Mouse (Mus musculus): Measurements from ENCODE around the gene Bcar3. TPM values are rescaled to one million over a fixed set of nuclear protein-coding genes. Genes with fewer than 3 reads are reported as not detected.
"Not testable (repeated sequence)": the region's sequence is repeated elsewhere in the genome, so short reads cannot be mapped to it uniquely, and the experiment has no call there.

The Bcar3 gene
- total RNA-seq, 2 experiments from 2014 or later, result 6.1 to 7.0 TPM

- no peak for DNase-seq (ENCODE audit: low spot score in 2 of 2)
Observed at GRCm38 (mm10) chr3:122378634-122379033, 84.7 kb downstream of the Bcar3 start.

- DNase-seq (ENCODE audit: low spot score in 2 of 2), result no peak
Observed at GRCm38 (mm10) chr3:122380776-122381175, 86.8 kb downstream of the Bcar3 start.

- DNase-seq (ENCODE audit: low spot score in 2 of 2), result no peak
Observed at GRCm38 (mm10) chr3:122381591-122381990, 87.7 kb downstream of the Bcar3 start.

DNA sequence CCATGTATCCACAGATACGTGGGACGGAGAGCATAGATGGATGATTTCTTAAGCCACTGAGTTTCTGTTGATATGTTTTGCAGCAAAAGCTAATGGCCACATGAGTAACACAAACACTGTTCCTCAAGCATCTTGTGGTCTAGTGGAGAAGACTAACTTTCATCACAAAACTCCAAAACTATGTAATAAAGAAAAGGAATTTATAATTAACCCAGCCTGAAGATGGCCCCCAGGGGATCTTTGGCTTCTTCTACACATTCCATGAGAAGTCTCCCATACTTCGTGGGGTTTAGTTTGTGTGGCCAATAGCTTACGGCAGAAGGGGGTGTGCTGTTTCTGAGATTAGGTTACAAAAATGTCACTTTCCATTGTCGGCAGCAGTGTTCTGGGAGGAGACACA, 92.5 kb downstream of the Bcar3 start:
- no peak for DNase-seq (ENCODE audit: low spot score in 2 of 2)

DNA sequence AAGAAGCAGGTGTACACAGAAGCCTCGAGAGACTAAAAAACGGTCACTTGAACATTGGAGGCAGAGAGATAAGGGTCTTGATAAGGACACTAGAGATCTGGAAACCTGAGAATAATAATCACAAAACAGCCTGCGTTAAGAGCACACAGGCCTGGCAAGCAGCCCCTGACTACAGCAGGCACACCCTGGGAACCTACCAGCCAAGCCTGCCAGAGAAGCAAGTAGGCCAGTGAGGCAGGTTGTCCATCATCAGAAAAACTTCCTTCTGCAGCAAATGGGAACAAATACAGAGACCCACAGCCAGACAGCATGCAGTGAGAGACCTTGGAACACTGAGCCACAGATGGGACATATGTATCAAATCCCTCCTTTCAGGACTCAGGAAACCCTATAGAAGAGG, 93.8 kb downstream of the Bcar3 start:
- no peak for DNase-seq (ENCODE audit: low spot score in 2 of 2)

DNA sequence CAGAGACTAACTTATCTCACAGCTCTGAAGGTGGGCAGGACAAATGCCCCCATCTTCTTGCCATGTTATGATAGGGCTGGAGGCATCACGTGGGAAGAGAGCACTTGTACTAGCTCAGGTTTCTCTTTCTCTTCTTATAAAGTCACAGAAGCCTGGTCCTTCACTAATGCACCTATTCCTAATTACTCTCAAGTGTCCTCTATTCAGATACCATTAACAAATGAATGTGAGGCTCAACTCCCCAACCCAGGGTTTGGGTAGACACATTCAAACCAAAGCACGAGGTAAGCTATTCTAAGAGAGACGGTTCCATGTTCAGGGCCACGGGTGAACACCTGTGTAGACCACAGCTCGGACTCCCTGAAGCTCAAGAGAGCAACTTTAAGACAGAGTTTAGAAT, 96.0 kb downstream of the Bcar3 start:
- DNase-seq (ENCODE audit: low spot score in 2 of 2), result no peak

GRCm38 (mm10) chr3:122391098-122391497, 97.2 kb downstream of the Bcar3 start:
- DNase-seq (ENCODE audit: low spot score in 2 of 2), result no peak

DNA sequence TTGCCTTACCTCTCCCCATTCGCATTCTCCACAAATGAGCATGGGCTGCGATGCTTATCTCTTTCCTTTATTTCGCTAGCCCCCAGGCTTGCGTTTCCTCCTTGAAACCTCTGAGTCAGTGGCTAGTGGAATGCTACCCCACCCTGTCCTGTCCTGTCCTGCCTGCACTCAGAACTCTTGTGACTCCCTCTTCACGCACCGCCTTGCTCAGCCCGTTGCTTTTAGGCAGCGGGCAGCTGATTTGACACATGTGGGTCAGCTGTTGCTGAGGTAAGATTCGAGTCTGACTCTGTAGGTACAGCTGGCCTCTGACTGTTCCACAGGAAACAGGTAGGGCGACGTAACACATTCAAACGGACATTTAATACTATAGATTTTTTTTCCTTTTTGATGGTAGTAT, 97.9 kb downstream of the Bcar3 start:
- no peak for DNase-seq (ENCODE audit: low spot score in 2 of 2)

DNA sequence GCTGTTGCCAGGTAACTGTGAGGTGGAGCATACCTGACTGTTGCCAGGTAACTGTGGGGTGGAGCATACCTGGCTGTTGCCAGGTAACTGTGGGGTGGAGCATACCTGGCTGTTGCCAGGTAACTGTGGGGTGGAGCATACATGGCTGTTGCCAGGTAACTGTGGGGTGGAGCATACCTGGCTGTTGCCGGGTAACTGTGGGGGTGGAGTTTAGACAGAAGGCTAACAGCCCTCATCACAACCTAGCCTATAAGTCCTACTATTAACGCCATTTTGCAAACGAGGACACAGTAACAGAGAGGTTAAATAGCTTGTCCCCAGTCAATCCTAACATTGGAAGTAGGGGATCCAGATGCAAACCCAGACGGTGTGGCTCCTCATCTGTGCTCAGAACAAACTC, 99.5 kb downstream of the Bcar3 start:
- not testable (repeated sequence) for DNase-seq (ENCODE audit: low spot score in 2 of 2)

- DNase-seq (ENCODE audit: low spot score in 2 of 2), result no peak
Observed at GRCm38 (mm10) chr3:122393836-122394374, 100.0 kb downstream of the Bcar3 start.

- DNase-seq (ENCODE audit: low spot score in 2 of 2), result no peak
Observed at GRCm38 (mm10) chr3:122396957-122397356, 103.0 kb downstream of the Bcar3 start.

DNA sequence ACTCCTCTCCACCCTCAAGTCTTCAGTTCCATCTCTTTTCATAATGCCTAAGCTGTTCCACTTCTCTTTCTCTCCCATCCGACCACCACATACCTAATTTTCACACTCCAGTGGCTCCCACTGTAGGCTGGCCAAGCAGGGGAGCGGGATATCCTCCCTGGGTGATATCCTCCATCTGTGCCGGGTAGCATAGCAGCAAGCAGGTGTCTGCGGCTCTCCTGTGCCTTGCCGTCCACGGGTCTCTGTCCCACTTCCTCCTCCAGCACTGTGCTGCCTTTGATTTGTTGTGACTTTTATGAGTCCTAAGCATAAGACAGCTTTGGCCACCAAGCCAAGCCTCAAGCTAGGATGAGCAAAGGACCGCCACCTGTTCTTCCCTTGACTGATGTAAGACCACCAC, 103.5 kb downstream of the Bcar3 start:
- DNase-seq (ENCODE audit: low spot score in 2 of 2), result no peak

GRCm38 (mm10) chr3:122401011-122401410, 107.1 kb downstream of the Bcar3 start:
- DNase-seq (ENCODE audit: low spot score in 2 of 2), result no peak

- DNase-seq (ENCODE audit: low spot score in 2 of 2), result no peak
Observed at GRCm38 (mm10) chr3:122402143-122402542, 108.2 kb downstream of the Bcar3 start.

DNA sequence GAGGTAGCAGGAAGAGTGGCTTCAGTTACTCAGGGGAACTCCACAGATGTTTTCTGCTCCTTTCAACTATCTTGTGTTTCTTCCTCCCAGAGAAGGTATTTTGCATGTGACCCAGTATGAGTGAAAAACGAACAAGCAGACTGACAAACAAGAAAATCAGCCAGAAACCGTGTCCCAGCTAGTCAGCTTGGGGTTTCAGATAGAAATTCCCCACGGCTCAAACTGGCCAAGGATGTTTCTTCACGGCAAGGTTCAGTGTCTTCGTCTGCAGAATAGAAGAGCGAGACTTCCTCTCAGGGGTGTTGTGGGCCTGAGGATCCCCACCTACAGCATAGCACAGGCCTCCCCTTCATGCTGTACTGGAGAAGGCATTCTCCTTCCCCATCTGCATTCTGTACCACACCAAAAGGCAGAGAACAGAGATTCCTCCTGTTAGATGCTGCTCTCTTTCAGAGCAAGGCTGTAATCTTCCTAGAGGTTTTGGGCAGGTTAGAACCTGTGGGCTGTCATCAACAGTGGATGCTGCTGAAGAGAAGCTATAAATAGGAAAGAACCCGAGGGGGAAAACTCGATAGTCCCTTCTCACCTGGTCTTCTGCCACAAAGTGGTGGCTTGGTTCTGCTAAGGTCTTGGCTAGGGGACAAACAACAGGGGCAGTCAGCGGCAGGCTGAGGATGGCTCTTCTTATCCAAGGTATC, 110.1 kb downstream of the Bcar3 start:
- DNase-seq (ENCODE audit: low spot score in 2 of 2), result no peak

- DNase-seq (ENCODE audit: low spot score in 2 of 2), result no peak
Observed at GRCm38 (mm10) chr3:122405203-122405956, 111.4 kb downstream of the Bcar3 start.

DNA sequence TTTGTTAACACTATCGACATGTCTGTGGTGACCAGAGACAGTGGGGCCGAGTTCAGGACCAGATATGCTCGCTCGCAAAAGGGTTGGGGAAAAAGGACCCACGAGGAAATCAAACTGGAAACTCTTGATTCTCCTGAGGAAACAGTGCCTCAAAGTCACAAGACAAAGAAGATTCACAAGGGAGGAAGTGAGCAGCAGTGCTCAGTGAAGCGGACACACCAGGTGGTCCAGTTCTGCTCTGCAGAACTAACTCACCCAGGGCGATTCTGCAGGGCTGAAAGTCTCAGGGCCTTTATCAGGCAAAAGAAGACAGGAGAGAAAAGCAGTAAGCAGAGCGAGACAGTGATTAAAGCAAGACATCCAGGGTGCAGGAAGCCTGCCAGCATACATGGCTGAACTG, 112.5 kb downstream of the Bcar3 start:
- no peak for DNase-seq (ENCODE audit: low spot score in 2 of 2)

DNA sequence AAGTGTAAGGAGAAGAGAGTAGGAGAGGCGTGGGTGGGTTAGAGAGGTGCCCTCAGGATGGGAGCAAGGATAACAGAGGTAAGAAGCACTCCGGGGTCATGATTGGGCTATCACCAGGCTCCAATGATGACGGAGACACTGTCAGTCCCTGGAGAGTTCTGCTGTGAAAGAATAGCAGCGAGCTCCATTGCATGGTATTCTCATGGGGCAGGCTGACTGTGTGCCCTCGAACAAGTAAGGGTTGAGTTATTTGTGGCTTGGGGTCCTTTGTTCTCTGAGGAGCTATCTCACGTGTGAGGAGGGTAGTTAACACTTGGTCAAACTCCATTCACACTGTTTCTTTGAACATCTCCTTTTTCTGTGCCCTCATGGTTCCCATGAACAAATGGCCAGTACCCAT, 113.8 kb downstream of the Bcar3 start:
- no peak for DNase-seq (ENCODE audit: low spot score in 2 of 2)

GRCm38 (mm10) chr3:122408798-122409311, 114.9 kb downstream of the Bcar3 start:
- DNase-seq (ENCODE audit: low spot score in 2 of 2), result no peak

DNA sequence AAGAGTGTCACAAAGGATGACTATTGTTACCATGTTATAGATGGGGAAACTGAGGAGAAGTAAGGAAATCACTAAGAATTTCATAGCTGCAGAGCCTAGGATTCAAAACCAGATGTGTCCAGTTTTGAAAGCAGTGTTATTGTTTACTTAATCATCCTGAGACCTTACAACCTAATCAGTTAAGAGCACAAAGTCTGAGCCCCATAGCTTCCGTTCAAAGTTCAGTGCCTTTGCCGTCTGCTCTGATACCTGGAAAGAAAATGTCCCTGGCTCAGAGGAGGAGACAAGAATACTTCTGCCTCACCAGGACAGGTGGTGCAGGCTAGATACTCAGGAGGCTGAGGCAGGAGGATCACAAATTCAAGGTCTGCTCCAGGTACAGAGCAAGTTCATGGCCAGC, 117.7 kb downstream of the Bcar3 start:
- DNase-seq (ENCODE audit: low spot score in 2 of 2), result no peak

DNA sequence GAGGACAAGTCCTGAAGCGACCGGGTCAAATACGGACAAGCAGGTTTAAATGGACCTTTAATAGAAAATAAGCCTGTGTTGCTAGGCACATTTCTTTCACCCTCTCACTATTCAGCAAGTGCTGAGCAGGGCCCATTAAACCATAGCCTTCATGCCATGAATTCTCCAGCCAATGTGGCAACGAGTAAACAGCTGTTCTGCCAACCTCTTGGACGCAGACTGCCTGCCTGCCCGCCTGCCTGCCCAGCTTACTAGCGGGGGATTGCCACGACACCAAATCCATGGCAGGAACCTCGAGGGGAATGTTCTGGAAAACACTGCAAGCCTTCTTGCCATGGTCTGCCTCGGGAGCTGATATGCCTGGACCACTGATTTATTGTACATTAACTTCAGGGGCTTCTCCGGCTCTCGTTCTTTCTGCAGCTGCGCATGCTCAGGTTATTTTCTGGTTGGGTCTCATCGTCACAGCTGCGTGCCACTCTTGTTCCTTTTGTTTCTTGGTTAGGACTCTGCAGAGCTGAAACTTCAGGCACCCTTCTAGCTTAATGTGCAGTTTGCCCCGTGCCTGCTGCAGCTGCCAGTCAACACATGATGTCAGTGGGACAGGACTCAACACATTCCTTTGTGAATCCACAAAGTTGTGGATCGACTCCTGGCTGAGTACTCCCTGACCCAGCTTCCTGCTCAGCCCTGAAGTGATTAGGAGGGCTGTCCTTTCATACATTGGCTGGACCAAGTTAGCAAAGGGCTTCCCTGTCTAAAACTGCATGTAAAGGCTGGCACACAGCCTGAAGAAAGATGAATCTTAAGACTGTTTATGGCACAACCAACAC, 120.0 kb downstream of the Bcar3 start:
- peak; percentile 44 to 54 for DNase-seq (ENCODE audit: low spot score in 2 of 2)

Measured in layer of hippocampus, postnatal 10 days (tissue).